Mouse (Mus musculus) intestine, embryonic 16.5 days (tissue): ENCODE data around the gene Il11ra1. TPM values are rescaled to one million over a fixed set of nuclear protein-coding genes. Genes with fewer than 3 reads are reported as not detected.
"Not testable (repeated sequence)": the region's sequence is repeated elsewhere in the genome, so short reads cannot be mapped to it uniquely, and the experiment has no call there.

Source experiments
- ATAC-seq: fragments of 200-750 bp; cut with Nextera tagmentation; 2 replicates; pipeline ENCODE4 v1.8.0; 2017; ENCODE audit warnings: moderate TSS enrichment, moderate library complexity
- H3K27ac ChIP-seq: fragments of 300-500 bp; sonication (generic); 2 replicates; pipeline ENCODE4 v1.5.1; 2014; ENCODE audit warnings: mild to moderate bottlenecking, low read length
- H3K27me3 ChIP-seq: fragments of 300-500 bp; sonication (generic); replicated peaks from 2 replicates; pipeline ENCODE4 v1.6.1; 2014; ENCODE audit warnings: low read length, control low read depth, mixed read lengths; ENCODE audit not compliant: control insufficient read depth, insufficient read depth
- H3K36me3 ChIP-seq: fragments of 300-500 bp; sonication (generic); 2 replicates; pipeline ENCODE4 v1.6.1; 2014; ENCODE audit warnings: low read length, control low read depth; ENCODE audit not compliant: control insufficient read depth, insufficient read depth
- H3K4me1 ChIP-seq: fragments of 300-500 bp; sonication (generic); 2 replicates; pipeline ENCODE4 v1.6.1; 2014; ENCODE audit warnings: low read length, control low read depth, mixed read lengths; ENCODE audit not compliant: control insufficient read depth, insufficient read depth
- H3K4me2 ChIP-seq: fragments of 300-500 bp; sonication (generic); 2 replicates; pipeline ENCODE4 v1.6.1; 2014; ENCODE audit warnings: low read depth, low read length, control low read depth
- H3K4me3 ChIP-seq: fragments of 300-500 bp; sonication (generic); 2 replicates; pipeline ENCODE4 v1.5.1; 2014; ENCODE audit warnings: mild to moderate bottlenecking, low read length
- H3K9ac ChIP-seq: fragments of 300-500 bp; sonication (generic); 2 replicates; pipeline ENCODE4 v1.6.1; 2014; ENCODE audit warnings: low read depth, low read length
- H3K9me3 ChIP-seq: fragments of 300-500 bp; sonication (generic); 2 replicates; pipeline ENCODE4 v1.6.1; 2016; ENCODE audit warnings: low read length, control low read depth; ENCODE audit not compliant: control insufficient read depth
- WGBS: fragments of 180-500 bp; shearing (Covaris S2); extraction: QIAGEN DNeasy Blood & Tissue Kit; methylation state at CpG from one replicate; pipeline ENCODE4 v1.1.7; 2014; 5-methylcytosine and 5-hydroxymethylcytosine counted together
- polyA plus RNA-seq: library from polyadenylated mRNA; unstranded; fragments of >200 nt; fragmentation: Nextera tagmentation; extraction: Ambion mirVana; gene quantifications from 2 replicates; pipeline ENCODE4 v1.2.1, GENCODE M21; 2015

The Il11ra1 gene
- polyA plus RNA-seq, 1 experiment from 2014 or later, result 125 TPM

DNA sequence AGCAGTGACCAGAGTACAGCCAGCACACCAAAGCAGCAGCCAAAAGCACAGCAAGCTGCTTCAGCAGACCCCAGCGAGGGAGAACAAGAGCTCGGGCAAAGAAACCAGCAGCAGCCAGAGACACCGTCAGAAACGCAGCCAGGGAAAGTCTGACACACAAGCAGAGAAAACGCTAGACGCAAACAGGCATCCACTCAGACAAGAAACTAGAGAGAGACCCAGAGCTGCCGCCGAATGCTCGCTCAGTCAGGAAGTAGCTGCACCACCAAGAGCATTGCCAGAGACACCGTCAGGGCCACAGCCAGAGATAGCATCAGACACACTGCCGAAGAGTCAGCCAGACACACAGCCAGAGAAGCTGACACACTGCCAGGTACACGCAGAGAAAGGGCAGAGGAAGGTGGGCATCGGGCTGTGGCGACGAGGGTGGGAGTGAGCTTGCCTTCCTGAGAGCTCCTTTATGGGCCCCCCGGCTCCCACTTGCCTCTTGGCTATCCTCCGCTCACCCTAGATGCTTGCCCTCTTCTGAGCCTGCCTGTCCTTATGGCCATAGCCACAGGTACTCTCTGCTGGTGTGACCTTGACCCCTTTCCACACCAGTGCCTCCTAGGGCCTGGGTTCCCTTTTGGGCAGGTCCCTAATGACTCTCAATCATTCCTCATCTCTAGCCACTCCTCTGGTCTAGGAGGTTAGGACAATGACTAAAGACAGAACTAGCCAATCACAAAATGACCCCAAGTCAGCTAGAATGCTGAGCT is 23.4 kb upstream of the Il11ra1 start:
- no peaks in the 10 kb centered on the region for H3K36me3 ChIP-seq
- no peak overlapping the region for H3K4me3 ChIP-seq
- 0 out of 2 replicates have a peak, but pooled peaks cover 4% of the 10 kb centered on the region for H3K27me3 ChIP-seq
- no peak for ATAC-seq
- H3K27ac ChIP-seq, result peak overlapping the region; percentile 28; the same call in 1 of the 2 replicates
- H3K9ac ChIP-seq, result no peak overlapping the region
- WGBS, result 54% methylated on average over 17 of the region's 17 CpGs
- H3K9me3 ChIP-seq, result no peaks in the 10 kb centered on the region
- H3K4me1 ChIP-seq, result peaks cover 41% of the 10 kb centered on the region
- H3K4me2 ChIP-seq, result no peak overlapping the region

DNA sequence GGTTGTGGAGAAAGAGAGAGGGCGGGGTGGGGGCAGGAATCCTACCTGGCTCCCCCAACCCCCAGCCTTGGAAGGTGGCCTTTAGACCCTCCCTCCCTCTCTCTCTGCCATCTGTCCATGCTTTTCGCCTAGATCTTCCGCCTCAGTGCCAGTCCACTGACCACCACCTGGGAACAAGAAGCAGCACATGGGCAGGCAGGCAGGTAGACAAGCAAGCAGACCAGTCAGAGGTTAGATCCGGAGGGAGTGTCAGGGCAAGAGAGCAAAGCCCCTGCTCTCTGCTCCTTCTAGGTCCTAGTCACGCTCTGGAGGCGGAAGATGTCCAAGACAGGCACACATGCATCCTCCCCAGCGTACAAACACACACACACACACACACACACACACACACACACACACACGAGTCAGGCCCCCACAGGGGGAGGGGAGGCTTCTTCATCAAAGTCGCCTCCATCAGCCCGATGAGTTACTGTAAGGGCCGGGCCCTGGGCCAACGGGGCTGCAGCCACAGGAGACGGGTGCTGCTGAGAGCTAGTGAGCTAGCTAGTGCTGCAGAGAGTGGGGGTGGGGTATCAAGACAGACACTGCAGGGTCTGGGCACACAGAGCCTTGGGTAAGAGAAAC is 22.7 kb upstream of the Il11ra1 start:
- peaks cover 42% of the 10 kb centered on the region for H3K4me1 ChIP-seq

DNA sequence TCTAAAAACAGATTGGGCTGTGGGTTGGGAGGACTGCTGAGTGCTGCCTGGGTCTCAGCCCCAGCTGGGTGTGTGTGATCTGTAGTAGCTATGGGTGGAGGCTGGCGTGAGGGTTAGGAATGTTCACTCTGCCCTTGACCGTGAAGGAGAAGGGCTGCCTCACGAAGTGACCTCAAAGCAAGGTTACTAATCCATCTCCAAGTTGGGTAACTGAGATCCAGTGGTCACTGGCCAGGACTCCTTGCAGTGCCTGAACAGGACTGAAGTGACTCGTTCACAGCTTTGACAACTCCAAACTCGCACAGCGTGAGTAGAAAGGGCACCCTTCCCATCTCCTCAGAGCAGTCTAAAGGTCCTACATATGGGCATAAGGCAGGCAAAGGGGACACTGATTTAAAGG is 20.9 kb upstream of the Il11ra1 start:
- WGBS, result 61% methylated on average over 6 of the region's 6 CpGs
- Histone ChIP-seq H3K36me3 (no peaks in the 10 kb centered on the region), H3K27ac (no peak overlapping the region), H3K4me3 (no peak overlapping the region), H3K9ac (no peak overlapping the region), H3K9me3 (no peaks in the 10 kb centered on the region), H3K4me1 (peaks cover 42% of the 10 kb centered on the region), H3K27me3 (peaks cover 9% of the 10 kb centered on the region; the same call in 1 of the 2 replicates), H3K4me2 (no peak overlapping the region)
- ATAC-seq, result no peak

More for the DNA sequence above, 22.7 kb upstream of the Il11ra1 start:
- H3K4me2 ChIP-seq, result no peak overlapping the region
- H3K4me3 ChIP-seq, result no peak overlapping the region
- peak; percentile 72 for ATAC-seq
- H3K9me3 ChIP-seq, result no peaks in the 10 kb centered on the region
- H3K27me3 ChIP-seq, result peaks cover 6% of the 10 kb centered on the region; the same call in 1 of the 2 replicates
- WGBS, result 49% methylated on average over 12 of the region's 13 CpGs
- no peak overlapping the region for H3K27ac ChIP-seq
- no peak overlapping the region for H3K9ac ChIP-seq
- H3K36me3 ChIP-seq, result no peaks in the 10 kb centered on the region

DNA sequence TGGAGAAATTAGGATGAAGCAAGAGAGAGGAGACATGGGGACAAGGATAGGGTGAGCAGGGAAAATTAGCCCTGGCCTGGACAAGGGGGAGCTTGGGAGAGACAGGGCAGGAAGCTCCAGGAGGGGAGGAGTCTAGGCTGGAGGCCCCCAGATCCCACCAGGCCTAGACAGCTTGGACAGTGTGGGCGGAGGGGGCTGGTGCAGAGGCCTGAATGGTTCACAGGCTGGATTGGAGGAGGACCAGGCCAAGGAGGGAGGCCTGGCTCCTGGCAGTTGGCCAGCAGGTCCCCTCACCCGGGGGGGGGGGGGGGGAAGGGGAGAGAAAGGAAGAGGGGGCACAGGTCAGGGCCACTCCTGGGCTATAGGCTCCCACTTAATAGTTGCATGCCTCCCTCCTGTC is 20.5 kb upstream of the Il11ra1 start:
- no peak overlapping the region for H3K4me2 ChIP-seq
- no peak overlapping the region; the same call in 1 of the 2 replicates for H3K27ac ChIP-seq
- peaks cover 42% of the 10 kb centered on the region for H3K4me1 ChIP-seq
- no CpG with 5 or more reads among the region's 2 CpGs for WGBS
- peaks cover 9% of the 10 kb centered on the region; the same call in 1 of the 2 replicates for H3K27me3 ChIP-seq
- no peak overlapping the region for H3K9ac ChIP-seq
- H3K9me3 ChIP-seq, result no peaks in the 10 kb centered on the region
- ATAC-seq, result no peak
- no peaks in the 10 kb centered on the region for H3K36me3 ChIP-seq
- H3K4me3 ChIP-seq, result no peak overlapping the region

DNA sequence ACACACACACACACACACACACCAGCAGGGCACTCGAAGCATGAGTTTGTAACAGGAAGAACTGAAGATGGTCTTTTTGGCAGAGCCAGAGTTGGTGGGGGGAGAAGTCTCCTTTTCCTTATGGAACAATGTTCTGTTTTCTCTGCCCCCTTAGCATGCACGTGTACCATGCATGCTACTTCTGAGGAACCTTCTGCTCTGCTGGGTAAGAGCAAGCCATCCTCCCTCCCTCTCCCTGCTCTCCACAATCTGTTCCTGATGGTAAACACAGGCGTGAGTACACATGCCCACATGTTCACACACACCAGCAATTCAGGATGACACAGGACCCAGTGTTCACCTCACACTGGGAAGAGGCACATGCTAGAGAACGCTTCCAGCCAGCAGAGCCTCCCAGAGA is 18.6 kb upstream of the Il11ra1 start:
- Histone ChIP-seq H3K9me3 (no peaks in the 10 kb centered on the region), H3K4me2 (no peak overlapping the region), H3K27ac (no peak overlapping the region), H3K9ac (no peak overlapping the region), H3K27me3 (peaks cover 9% of the 10 kb centered on the region; the same call in 1 of the 2 replicates), H3K36me3 (no peaks in the 10 kb centered on the region), H3K4me1 (peaks cover 37% of the 10 kb centered on the region), H3K4me3 (no peak overlapping the region)
- 43% methylated on average over 4 of the region's 4 CpGs for WGBS
- ATAC-seq, result no peak

DNA sequence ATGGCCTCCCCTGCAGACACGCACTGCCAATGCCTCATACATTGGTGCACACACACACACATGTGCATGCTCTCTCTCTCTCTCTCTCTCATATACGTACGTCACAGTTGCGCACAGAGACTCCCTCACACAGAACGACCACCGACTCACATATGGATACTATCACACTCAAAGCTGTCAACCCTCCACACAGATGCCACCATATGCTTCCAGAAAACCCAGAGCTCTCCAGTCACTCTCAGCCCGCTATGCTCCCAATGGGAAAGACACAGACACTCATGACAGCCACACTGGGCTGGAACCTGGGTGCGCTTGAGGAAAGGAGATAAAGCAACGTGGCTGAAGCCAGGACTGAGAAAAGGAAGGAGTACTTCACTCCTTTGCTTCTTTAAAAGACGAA is 17.8 kb upstream of the Il11ra1 start:
- H3K4me3 ChIP-seq, result no peak overlapping the region
- no peaks in the 10 kb centered on the region for H3K36me3 ChIP-seq
- no peaks in the 10 kb centered on the region for H3K9me3 ChIP-seq
- no peak overlapping the region for H3K9ac ChIP-seq
- ATAC-seq, result no peak
- H3K27ac ChIP-seq, result no peak overlapping the region
- H3K27me3 ChIP-seq, result peaks cover 9% of the 10 kb centered on the region; the same call in 1 of the 2 replicates
- H3K4me2 ChIP-seq, result no peak overlapping the region
- peaks cover 34% of the 10 kb centered on the region for H3K4me1 ChIP-seq
- WGBS, result 67% methylated on average over 10 of the region's 10 CpGs

DNA sequence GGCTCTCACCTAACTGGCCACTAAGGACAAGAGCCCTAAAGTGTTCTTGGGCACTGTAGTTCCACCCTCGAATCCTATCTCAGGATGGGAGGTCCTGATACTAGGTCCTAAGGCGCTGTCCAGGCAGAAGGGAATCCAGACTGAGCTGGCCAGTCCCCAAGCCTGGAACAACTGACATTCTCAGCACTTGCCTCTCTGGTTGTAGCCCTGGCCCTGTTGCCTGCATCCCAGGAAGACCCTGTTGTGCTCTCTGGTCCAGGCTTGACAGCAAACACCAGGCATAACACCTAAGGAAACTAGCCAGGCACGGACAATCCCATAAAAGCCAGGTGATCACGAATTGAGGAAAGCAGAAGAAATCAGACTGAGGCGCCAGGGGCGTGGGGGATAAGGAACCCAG is 17.0 kb upstream of the Il11ra1 start:
- H3K9ac ChIP-seq, result no peak overlapping the region
- peak overlapping the region; percentile 30 for H3K27ac ChIP-seq

DNA sequence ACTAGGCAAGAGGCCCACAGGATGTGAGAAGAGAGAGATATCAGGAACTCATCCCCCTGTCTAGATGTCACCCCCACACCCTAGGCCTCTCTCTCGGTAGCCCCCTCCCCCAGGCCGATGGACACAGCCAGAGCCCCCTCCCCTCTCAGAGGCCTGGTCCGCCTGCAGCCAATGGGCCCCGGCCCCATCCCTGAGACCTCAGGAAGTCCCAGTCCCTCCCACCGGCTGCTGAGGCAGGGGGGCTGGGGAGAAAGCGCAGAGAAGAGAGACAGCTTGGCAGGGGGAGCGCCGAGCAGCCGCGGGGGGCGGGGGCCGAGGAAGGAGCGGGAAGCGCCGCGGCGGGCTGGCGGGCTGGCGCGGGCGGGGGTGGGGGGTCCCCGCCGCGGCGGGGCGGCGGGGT is 16.5 kb upstream of the Il11ra1 start:
- Histone ChIP-seq H3K4me1 (peaks cover 29% of the 10 kb centered on the region), H3K4me3 (0 out of 2 replicates have a peak overlapping the region, but pooled peaks have one; percentile 16)
- not testable (repeated sequence) for H3K4me2 ChIP-seq, H3K9ac ChIP-seq, H3K36me3 ChIP-seq, H3K27me3 ChIP-seq, H3K9me3 ChIP-seq, H3K27ac ChIP-seq
- peak; percentile 58 for ATAC-seq
- WGBS, result 7% methylated on average over 5 of the region's 27 CpGs

More for the DNA sequence above, 17.0 kb upstream of the Il11ra1 start:
- WGBS, result 23% methylated on average over 6 of the region's 6 CpGs
- no peak for ATAC-seq
- peaks cover 29% of the 10 kb centered on the region for H3K4me1 ChIP-seq
- peaks cover 9% of the 10 kb centered on the region; the same call in 1 of the 2 replicates for H3K27me3 ChIP-seq
- no peaks in the 10 kb centered on the region for H3K36me3 ChIP-seq
- no peak overlapping the region for H3K4me3 ChIP-seq
- no peaks in the 10 kb centered on the region for H3K9me3 ChIP-seq
- no peak overlapping the region for H3K4me2 ChIP-seq

DNA sequence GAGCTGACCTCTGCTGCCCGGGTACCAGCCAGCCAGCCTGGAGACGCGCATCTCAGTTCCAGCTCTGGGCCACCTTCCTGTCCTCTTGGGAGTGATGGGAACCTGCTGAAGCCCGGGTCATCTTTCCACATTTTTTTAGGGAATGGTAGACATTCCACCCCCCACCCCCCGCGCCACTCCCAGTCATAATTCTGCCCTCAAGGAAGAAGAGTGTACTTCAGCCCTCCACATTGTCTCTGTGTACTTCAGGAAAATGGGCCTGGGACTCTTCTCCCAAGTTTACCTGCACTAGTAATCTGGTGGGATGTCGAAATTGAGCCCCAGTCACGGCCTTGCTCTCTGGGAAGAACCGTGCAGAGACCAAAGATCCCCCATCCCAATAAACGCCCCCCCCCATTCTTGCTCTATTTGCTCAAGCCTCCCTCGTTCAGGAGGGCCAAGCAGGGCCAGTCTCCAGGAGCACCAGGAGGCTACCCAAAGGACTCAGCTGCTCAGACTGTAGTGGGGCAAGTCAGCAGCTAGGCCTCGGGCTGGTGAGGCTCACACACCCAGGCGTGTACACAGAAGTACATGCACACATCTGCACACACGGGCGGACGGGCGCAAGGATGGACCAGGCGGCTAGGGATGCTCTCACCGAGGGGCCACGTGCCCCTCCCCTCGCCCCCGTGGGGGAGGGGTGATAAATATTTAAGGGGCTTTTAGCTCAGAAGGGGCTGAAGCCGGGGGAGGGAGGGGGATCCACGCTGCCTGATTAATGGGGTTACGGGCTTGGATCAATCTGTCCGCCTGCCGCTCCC is 15.5 kb upstream of the Il11ra1 start:
- peaks cover 22% of the 10 kb centered on the region for H3K4me1 ChIP-seq
- not testable (repeated sequence) for ATAC-seq, H3K36me3 ChIP-seq, H3K27me3 ChIP-seq, H3K4me3 ChIP-seq, H3K9me3 ChIP-seq, H3K27ac ChIP-seq, H3K9ac ChIP-seq, H3K4me2 ChIP-seq
- 7% methylated on average over 22 of the region's 27 CpGs for WGBS
